Mouse (Mus musculus) testis, adult 2 months (tissue): Measurements from ENCODE around the gene D330045A20Rik.

Experiments used
- CTCF ChIP-seq: fragments of 200-500 bp; IDR thresholded peaks from 2 replicates; pipeline ENCODE4 v1.5.1; 2012; ENCODE audit warnings: low read depth, mild to moderate bottlenecking, inconsistent platforms, low read length, moderate library complexity; ENCODE audit not compliant: control insufficient read depth, insufficient read depth, insufficient replicate concordance
- POLR2A ChIP-seq: fragments of 200-500 bp; IDR thresholded peaks from 2 replicates; pipeline ENCODE4 v1.6.1; 2012; ENCODE audit warnings: low read depth, mild to moderate bottlenecking, inconsistent platforms, low read length, moderate library complexity; ENCODE audit not compliant: control insufficient read depth

DNA sequence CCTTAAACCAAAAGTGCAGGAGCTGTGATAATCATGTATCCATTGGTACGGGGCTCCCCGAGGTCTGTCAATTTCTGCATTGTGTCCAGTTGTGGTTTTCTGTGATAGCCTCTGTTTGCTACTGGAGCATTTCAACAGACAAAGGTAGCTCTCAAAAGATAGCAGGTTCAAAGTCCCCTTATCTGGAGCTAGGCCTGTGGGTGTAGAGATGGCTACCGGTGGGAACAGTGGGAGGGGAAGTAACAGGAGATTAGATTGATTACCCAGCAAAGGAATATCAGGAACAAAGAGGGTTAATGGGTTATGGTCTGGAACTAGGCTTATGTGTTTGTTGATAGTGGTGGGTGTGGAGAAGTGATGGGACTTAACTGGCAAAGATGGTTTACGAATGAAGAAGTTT is 46.8 kb downstream of the D330045A20Rik start:
- no peak for TF ChIP-seq CTCF
- no peak for TF ChIP-seq POLR2A
